Mouse (Mus musculus): ENCODE measurements around the gene Tsku. TPM values are rescaled to one million over a fixed set of nuclear protein-coding genes. Genes with fewer than 3 reads are reported as not detected.

Tsku gene
- polyA plus RNA-seq, 1 experiment from 2014 or later = 22.5 TPM

- TF ChIP-seq CTCF (IDR thresholded peaks at IDR 0.05) = no peak
- in situ Hi-C loops (cut with MboI; ENCODE audit: low pct_unique_long_range_greater_than_20kb) = no loop called here
- POLR2A ChIA-PET = no interaction called here
- no peak for DNase-seq (ENCODE audit: low read depth, low spot score)
- no peaks in the 10 kb centered on the region for H3K27me3 ChIP-seq
- CTCF ChIA-PET = no interaction called here
- no peak for ATAC-seq
Measured at GRCm38 (mm10) chr7:98387201-98387600, 26.1 kb upstream of the Tsku start.

DNA sequence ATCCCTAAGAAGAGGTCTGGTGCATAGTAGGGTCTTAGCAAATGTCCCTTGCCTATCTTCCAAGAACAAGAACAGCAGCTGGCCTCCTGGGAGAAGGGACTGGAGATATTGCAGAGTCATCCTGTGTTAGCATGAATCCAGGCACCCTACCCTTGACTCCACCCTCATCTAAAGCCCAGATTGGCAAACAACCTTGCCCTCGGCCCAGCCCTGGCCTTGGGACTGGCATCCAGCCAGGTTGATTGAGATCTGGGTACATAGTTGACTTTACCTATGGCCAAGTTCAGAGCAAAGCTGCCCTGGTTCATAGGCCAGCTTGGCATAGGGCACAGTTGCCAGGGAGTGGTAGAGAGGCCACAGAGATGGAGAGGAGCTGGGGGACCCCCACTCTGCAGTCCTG is 24.0 kb upstream of the Tsku start:
- TF ChIP-seq CTCF (IDR thresholded peaks at IDR 0.05) = no peak
- DNase-seq (ENCODE audit: low read depth, low spot score) (no peak), ATAC-seq (no peak)
- ChIA-PET POLR2A (no interaction called here), CTCF (no interaction called here)
- in situ Hi-C loops (cut with MboI; ENCODE audit: low pct_unique_long_range_greater_than_20kb) = no loop called here
- H3K27me3 ChIP-seq = no peaks in the 10 kb centered on the region

GRCm38 (mm10) chr7:98383337-98383736 is 22.2 kb upstream of the Tsku start:
- ChIA-PET CTCF (no interaction called here), POLR2A (no interaction called here)
- TF ChIP-seq CTCF (IDR thresholded peaks at IDR 0.05) = no peak
- in situ Hi-C loops (cut with MboI; ENCODE audit: low pct_unique_long_range_greater_than_20kb) = no loop called here
- no peaks in the 10 kb centered on the region for H3K27me3 ChIP-seq
- ATAC-seq (no peak), DNase-seq (ENCODE audit: low read depth, low spot score) (no peak)

DNA sequence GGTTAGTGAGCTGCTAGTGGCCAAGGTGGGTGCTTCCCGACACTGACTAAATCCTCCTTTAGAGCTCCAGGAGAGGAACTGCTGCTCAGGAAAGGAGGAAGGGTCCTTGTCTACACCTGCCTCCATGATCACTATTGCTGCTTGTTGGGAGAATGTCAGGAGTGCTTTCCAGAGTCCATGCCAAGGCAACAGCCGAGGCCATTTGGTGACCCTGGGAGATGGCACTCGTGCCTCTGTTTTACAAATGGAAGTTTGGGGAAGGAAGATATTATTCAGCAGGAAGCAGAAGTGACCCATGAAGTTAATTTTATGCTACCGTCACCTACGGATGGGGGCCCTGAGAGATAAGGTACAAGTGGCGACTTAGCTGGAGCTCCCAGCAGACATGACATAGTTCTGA is 21.7 kb upstream of the Tsku start:
- ChIA-PET CTCF (no interaction called here), POLR2A (no interaction called here)
- DNase-seq (ENCODE audit: low read depth, low spot score) (no peak), ATAC-seq (no peak)
- H3K27me3 ChIP-seq = no peaks in the 10 kb centered on the region
- no peak for TF ChIP-seq CTCF (IDR thresholded peaks at IDR 0.05)
- in situ Hi-C loops (cut with MboI; ENCODE audit: low pct_unique_long_range_greater_than_20kb) = no loop called here

DNA sequence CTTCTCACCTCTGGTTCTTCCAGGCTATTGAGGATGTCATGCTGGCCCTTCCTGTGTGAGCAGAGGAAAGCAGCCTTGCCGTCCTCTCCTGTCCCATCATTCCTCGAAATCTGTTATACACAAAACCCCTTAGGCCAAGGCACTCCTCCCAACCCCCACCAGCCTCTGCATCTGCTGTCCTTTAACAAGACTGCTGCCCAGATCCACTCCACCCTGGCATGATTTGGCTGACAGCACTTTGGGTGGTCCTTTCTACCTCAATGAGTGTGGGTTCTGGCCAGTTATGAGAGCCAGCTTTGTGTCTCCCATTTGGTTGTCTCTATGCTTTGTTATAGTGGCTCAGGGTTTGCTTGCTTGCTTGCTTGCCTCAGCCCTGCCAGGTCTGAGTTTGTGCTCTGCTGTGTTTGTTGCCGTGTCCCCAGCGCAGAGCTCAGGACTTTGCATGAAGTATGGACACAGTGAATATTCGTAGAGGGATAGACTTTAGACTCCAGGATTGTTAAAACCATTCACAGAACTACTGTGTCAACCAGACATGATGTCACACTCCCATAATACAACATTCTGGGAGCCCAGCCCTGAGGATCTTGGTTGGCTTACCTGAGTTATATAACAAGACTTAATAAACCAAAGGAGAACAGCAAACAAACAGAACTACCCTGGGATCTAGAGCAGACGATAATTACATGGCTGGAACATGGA is 19.2 kb upstream of the Tsku start:
- DNase-seq (ENCODE audit: low read depth, low spot score) (no peak), ATAC-seq (no peak)
- ChIA-PET CTCF (interaction anchor here (1.6 kb wide), 1 partner anchor 22 kb away, joined by 4 read pairs; no protein-coding TSS in a partner anchor), POLR2A (no interaction called here)
- TF ChIP-seq CTCF (IDR thresholded peaks at IDR 0.05) = no peak
- in situ Hi-C loops (cut with MboI; ENCODE audit: low pct_unique_long_range_greater_than_20kb) = no loop called here
- H3K27me3 ChIP-seq = no peaks in the 10 kb centered on the region

DNA sequence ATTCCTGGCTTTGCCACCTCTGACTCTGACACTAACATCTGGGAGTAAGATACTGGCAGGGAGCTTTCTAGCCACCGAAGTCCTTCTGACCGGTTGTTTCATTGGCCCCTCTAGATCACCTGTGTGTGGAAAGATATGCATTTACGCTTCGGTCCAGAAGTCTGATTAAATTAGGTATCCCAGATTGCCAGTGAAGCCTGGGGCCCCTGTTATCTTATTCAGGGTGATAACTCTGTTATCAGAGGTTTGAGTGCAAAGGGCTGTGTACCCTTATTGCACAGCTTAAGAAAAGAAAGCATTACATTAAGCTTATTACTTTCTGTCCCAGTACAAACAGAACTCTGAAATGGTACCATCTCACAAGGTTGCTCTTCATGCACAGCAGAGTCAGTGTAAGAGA is 18.1 kb upstream of the Tsku start:
- no peak for TF ChIP-seq CTCF (IDR thresholded peaks at IDR 0.05)
- no peak for ATAC-seq
- DNase-seq (ENCODE audit: low read depth, low spot score) = no peak
- H3K27me3 ChIP-seq = no peaks in the 10 kb centered on the region
- POLR2A ChIA-PET = no interaction called here
- CTCF ChIA-PET = interaction anchor here (1.3 to 1.6 kb wide), 2 partner anchors 12 to 21 kb away, joined by 3 to 4 read pairs; no protein-coding TSS in a partner anchor
- in situ Hi-C loops (cut with MboI; ENCODE audit: low pct_unique_long_range_greater_than_20kb) = no loop called here

GRCm38 (mm10) chr7:98377257-98377656 is 16.1 kb upstream of the Tsku start:
- in situ Hi-C loops (cut with MboI; ENCODE audit: low pct_unique_long_range_greater_than_20kb) = no loop called here
- no peak for DNase-seq (ENCODE audit: low read depth, low spot score)
- ChIA-PET POLR2A (interaction anchor here (1.2 kb wide), 1 partner anchor 10 kb away, joined by 3 read pairs; no protein-coding TSS in a partner anchor), CTCF (no interaction called here)
- ATAC-seq = no peak
- no peaks in the 10 kb centered on the region for H3K27me3 ChIP-seq
- TF ChIP-seq CTCF (IDR thresholded peaks at IDR 0.05) = no peak

GRCm38 (mm10) chr7:98371161-98371560 is 10.0 kb upstream of the Tsku start:
- TF ChIP-seq CTCF (IDR thresholded peaks at IDR 0.05) = no peak
- in situ Hi-C loops (cut with MboI; ENCODE audit: low pct_unique_long_range_greater_than_20kb) = no loop called here
- ATAC-seq (no peak), DNase-seq (ENCODE audit: low read depth, low spot score) (no peak)
- ChIA-PET POLR2A (no interaction called here), CTCF (no interaction called here)
- no peaks in the 10 kb centered on the region for H3K27me3 ChIP-seq

- DNase-seq (ENCODE audit: low read depth, low spot score) = no peak
- in situ Hi-C loops (cut with MboI; ENCODE audit: low pct_unique_long_range_greater_than_20kb) = no loop called here
- ChIA-PET CTCF (no interaction called here), POLR2A (no interaction called here)
- no peak for ATAC-seq
- no peaks in the 10 kb centered on the region for H3K27me3 ChIP-seq
- TF ChIP-seq CTCF (IDR thresholded peaks at IDR 0.05) = no peak
Measured at GRCm38 (mm10) chr7:98369762-98370369, 8.7 kb upstream of the Tsku start.

DNA sequence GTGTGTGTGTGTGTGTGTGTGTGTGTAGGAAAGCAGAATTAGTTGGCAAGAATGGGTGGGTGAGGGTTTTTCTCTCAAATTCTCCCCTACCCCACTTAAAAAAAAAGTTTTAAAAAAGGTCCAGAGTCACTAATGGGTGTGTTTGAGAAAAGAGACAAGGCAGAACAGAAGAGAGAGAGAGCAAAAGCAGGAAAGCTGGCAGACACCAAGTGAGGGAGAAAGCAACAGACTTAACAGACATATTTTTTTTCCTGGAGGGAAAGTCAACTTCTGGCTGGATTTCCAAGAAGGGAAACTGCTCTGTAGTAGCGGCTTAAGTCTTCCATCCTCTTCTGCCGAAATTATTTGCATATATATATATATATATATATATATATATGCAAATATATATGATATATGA is 534 bp upstream of the Tsku start:
- CTCF ChIA-PET = no interaction called here
- ATAC-seq = no peak
- POLR2A ChIA-PET = interaction anchor here (0.7 kb wide), 2 partner anchors 19 to 162 kb away, joined by 3 to 4 read pairs; no protein-coding TSS in a partner anchor

DNA sequence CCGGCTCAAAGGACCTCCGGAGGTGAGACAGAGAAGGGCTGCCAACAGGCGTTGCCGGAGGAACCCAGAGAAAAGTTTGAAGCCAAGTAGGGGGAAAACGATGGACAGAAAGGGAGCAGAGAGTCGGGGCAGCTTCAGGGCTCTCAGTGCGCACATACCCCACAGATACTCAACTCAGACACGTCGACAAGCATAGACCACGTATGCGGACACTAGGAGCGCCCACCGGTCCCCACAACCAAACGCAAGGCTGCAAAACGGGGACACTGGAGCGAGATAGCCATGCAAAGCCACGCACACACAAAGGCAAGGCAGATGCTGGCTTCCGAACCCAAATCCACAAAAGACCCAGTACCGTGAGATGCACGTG is 522 bp downstream of the Tsku start:
- no peak for DNase-seq (ENCODE audit: low read depth, low spot score)
- ChIA-PET POLR2A (no interaction called here), CTCF (no interaction called here)
- peak; percentile 5 for ATAC-seq
- no peak for TF ChIP-seq CTCF (IDR thresholded peaks at IDR 0.05)
- in situ Hi-C loops (cut with MboI; ENCODE audit: low pct_unique_long_range_greater_than_20kb) = no loop called here
- H3K27me3 ChIP-seq = no peaks in the 10 kb centered on the region

More for the DNA sequence above, 534 bp upstream of the Tsku start:
- no peak for TF ChIP-seq CTCF (IDR thresholded peaks at IDR 0.05)
- in situ Hi-C loops (cut with MboI; ENCODE audit: low pct_unique_long_range_greater_than_20kb) = no loop called here
- no peak for DNase-seq (ENCODE audit: low read depth, low spot score)
- no peaks in the 10 kb centered on the region for H3K27me3 ChIP-seq
